Mouse (Mus musculus) hindbrain, embryonic 10.5 days (tissue): Measurements from ENCODE around the gene Camta2. TPM values are rescaled to one million over a fixed set of nuclear protein-coding genes. Genes with fewer than 3 reads are reported as not detected.

Experiments used
- DNase-seq: peaks from one replicate; pipeline ENCODE4 v3.0.0-alpha.2; 2017; ENCODE audit warnings: low spot score
- H3K27ac ChIP-seq: fragments of 300-500 bp; sonication (generic); 2 replicates; pipeline ENCODE4 v1.5.1; 2016; ENCODE audit warnings: mild to moderate bottlenecking, moderate library complexity
- H3K27me3 ChIP-seq: fragments of 300-500 bp; sonication (generic); 2 replicates; pipeline ENCODE4 v1.6.1; 2016; ENCODE audit warnings: mild to moderate bottlenecking; ENCODE audit not compliant: poor library complexity, insufficient read depth, severe bottlenecking
- H3K36me3 ChIP-seq: fragments of 300-500 bp; sonication (generic); 2 replicates; pipeline ENCODE4 v1.6.1; 2016; ENCODE audit warnings: mild to moderate bottlenecking, moderate library complexity
- H3K4me1 ChIP-seq: fragments of 300-500 bp; sonication (generic); replicated peaks from 2 replicates; pipeline ENCODE4 v1.6.1; 2016; ENCODE audit warnings: mild to moderate bottlenecking
- H3K4me3 ChIP-seq: fragments of 300-500 bp; sonication (generic); 2 replicates; pipeline ENCODE4 v1.5.1; 2016; ENCODE audit warnings: mild to moderate bottlenecking, moderate library complexity
- H3K9me3 ChIP-seq: fragments of 300-500 bp; sonication (generic); 2 replicates; pipeline ENCODE4 v1.6.1; 2016; ENCODE audit warnings: mild to moderate bottlenecking, moderate library complexity
- WGBS: fragments of 180-500 bp; shearing (Covaris S2); methylation state at CpG from one replicate; pipeline ENCODE4 v1.1.7; 2016; 5-methylcytosine and 5-hydroxymethylcytosine counted together
- polyA plus RNA-seq: library from polyadenylated mRNA; unstranded; fragments of >200 nt; fragmentation: Nextera tagmentation; extraction: Ambion mirVana; gene quantifications from 2 replicates; pipeline ENCODE4 v1.2.1, GENCODE M21; 2016

The Camta2 gene
- polyA plus RNA-seq, 1 experiment from 2014 or later: 11.8 TPM

GRCm38 (mm10) chr11:70706127-70706526 is 18.2 kb upstream of the Camta2 start:
- Histone ChIP-seq H3K4me1 (peaks cover 18% of the 10 kb centered on the region), H3K27ac (no peak overlapping the region), H3K36me3 (peaks cover 87% of the 10 kb centered on the region), H3K4me3 (no peak overlapping the region), H3K9me3 (no peaks in the 10 kb centered on the region), H3K27me3 (no peaks in the 10 kb centered on the region)
- 84% methylated on average over 3 of the region's 3 CpGs for WGBS
- no peak for DNase-seq

DNA sequence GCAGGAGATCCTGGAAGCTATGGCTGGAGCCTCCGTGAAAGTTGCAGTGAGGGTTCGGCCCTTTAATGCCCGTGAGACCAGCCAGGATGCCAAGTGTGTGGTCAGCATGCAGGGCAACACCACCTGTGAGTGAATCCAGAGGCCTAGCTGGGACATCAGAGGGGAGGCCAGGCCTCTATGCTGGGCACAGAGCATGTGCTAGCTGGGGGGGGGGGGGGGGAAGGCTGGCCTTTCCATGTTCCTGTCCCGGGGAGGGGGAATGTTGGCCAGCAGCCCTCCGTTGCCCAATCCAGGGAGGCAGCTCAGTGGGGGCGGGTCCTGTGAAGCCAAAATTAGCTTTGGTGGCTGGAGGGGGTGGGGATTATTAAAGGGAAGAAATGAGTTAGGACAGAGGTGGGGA is 14.9 kb upstream of the Camta2 start:
- peaks cover 54% of the 10 kb centered on the region for H3K36me3 ChIP-seq
- 0 out of 2 replicates have a peak overlapping the region, but pooled peaks have one; percentile 29 for H3K27ac ChIP-seq
- no peaks in the 10 kb centered on the region for H3K9me3 ChIP-seq
- DNase-seq: no peak
- 76% methylated on average over 6 of the region's 6 CpGs for WGBS
- H3K4me1 ChIP-seq: peaks cover 34% of the 10 kb centered on the region
- no peaks in the 10 kb centered on the region for H3K27me3 ChIP-seq
- peak overlapping the region; percentile 11; the same call in 1 of the 2 replicates for H3K4me3 ChIP-seq

DNA sequence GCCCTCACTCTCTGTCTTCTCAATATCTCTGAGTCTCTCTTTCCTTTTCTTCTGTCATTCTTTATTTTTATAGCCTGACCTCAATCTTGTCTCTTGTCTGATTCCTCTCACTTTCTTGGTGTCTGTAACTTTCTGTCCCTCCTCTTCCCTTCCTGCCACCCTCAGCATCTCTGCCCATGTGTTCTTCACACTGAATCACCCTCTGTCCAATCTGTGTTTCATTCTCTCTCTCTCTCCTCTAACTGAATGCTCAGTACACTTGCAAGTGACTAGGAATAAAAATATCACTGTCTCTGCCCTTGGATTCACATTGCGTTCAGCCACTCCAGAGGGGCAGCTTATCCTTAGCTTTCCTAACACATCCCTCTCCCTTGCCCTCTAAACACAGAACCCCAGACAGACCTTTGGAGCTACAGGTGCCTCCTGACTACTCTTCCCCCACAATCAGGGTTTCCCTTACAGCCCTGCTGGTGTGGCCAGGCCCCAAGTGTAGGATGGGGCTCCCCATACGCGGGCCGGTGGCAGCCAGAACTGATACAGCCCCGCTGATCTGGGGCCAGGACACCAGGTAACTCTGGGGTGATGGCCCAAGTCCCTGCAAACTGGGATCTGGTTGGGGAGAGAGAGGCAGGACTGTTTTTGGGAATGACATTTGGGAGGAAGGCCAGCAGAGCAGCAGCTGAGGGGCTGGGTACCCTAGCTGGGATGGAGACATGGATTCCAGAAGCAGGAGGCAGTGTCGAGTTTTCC is 14.3 kb upstream of the Camta2 start:
- Histone ChIP-seq H3K27me3 (no peaks in the 10 kb centered on the region), H3K36me3 (peaks cover 48% of the 10 kb centered on the region), H3K27ac (0 out of 2 replicates have a peak overlapping the region, but pooled peaks have one; percentile 29), H3K9me3 (no peaks in the 10 kb centered on the region), H3K4me3 (peak overlapping the region; percentile 82; the same call in 1 of the 2 replicates), H3K4me1 (peaks cover 34% of the 10 kb centered on the region)
- no peak for DNase-seq
- WGBS: 81% methylated on average over 6 of the region's 6 CpGs

- 13% methylated on average over 10 of the region's 10 CpGs for WGBS
- peaks cover 34% of the 10 kb centered on the region for H3K4me1 ChIP-seq
- no peaks in the 10 kb centered on the region for H3K9me3 ChIP-seq
- DNase-seq: no peak
- peak overlapping the region; percentile 82 for H3K4me3 ChIP-seq
- H3K36me3 ChIP-seq: peaks cover 40% of the 10 kb centered on the region
- H3K27me3 ChIP-seq: no peaks in the 10 kb centered on the region
- H3K27ac ChIP-seq: peak overlapping the region; percentile 94
Observed at GRCm38 (mm10) chr11:70701221-70701955, 13.5 kb upstream of the Camta2 start.

GRCm38 (mm10) chr11:70700613-70701012 is 12.7 kb upstream of the Camta2 start:
- peaks cover 32% of the 10 kb centered on the region for H3K36me3 ChIP-seq
- DNase-seq: peak; percentile 55
- no peaks in the 10 kb centered on the region for H3K27me3 ChIP-seq
- WGBS: under 1% methylated on average over 34 of the region's 34 CpGs
- H3K9me3 ChIP-seq: no peaks in the 10 kb centered on the region
- peak overlapping the region; percentile 82 for H3K4me3 ChIP-seq
- peak overlapping the region; percentile 94 for H3K27ac ChIP-seq
- peaks cover 34% of the 10 kb centered on the region for H3K4me1 ChIP-seq

DNA sequence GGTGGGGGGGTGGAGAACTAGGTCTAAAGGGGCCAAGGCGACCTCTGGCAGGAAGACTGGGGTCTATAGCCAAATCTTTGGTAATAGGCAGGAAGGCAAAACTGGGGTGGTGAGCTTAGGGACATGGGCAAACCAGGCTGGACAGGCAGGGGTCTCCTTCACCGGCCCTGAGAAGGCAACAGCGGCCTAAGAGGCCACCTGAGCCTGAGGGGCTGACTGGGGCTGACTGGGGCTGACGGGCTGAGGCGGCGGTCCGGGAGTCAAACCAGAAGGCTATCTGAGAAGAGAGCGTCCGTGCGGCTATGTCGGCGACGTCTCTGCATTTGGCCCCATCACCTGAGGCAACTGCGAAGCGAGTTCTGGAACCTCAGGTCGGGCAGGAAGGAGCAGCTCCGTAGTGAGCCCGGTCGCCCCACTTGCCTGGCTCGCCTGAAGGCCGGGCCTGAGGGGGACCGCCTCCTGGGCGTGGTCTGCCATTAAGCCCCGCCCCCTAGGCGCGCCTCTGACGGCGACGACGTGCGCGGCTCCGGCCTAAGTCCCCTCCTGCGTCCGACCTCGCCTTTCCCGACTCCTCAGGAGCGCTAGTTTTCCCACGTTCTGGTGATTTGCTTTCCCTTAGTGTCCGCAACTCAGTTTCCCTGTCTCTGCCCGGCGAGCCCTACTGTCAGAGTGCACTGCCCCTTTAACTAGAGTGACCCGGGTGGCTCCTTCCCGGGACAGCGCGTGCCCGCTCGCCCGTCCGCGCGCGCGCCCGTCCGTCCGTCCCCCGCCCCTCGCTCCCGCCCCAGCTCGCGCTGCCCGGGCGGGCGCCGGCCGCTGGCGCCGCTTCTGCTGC is 12.0 kb upstream of the Camta2 start, which contains the start of the genes Inca1 and Kif1c:
Gene Inca1, minus strand, starts transcription at position 434 of the 835 bp plus-strand sequence.
Gene Kif1c, plus strand, starts transcription at position 827 of the 835 bp plus-strand sequence.
- H3K36me3 ChIP-seq: peaks cover 26% of the 10 kb centered on the region
- WGBS: under 1% methylated on average over 69 of the region's 69 CpGs
- H3K27me3 ChIP-seq: no peaks in the 10 kb centered on the region
- peaks cover 34% of the 10 kb centered on the region for H3K4me1 ChIP-seq
- H3K9me3 ChIP-seq: no peaks in the 10 kb centered on the region
- H3K27ac ChIP-seq: peak within 1 kb of the TSS; percentile 94
- DNase-seq: peak; percentile 92
- H3K4me3 ChIP-seq: peak within 1 kb of the TSS; percentile 82

DNA sequence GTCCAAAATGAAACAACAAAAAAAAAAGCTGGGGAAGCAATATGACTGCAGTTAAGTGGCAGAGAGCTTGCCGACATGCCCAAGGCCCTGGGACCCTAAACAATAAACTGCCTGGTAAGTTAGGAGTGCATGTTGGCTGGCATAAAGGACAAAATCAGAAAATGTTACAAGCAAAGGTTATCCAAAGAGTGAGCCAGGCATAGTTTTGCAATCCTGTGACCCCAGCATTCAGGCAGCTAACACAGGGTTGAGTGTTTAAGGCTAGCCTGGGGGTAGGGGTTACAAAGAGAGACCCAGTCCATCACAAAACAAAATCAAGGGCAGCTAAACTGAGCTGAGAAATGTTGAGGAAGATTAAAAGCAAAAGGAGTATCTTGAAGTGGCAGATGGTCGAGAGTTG is 11.1 kb upstream of the Camta2 start:
- Histone ChIP-seq H3K27me3 (no peaks in the 10 kb centered on the region), H3K4me1 (peaks cover 34% of the 10 kb centered on the region), H3K4me3 (peak overlapping the region; percentile 82; the same call in 1 of the 2 replicates), H3K9me3 (no peaks in the 10 kb centered on the region), H3K36me3 (peaks cover 17% of the 10 kb centered on the region), H3K27ac (no peak overlapping the region)
- no peak for DNase-seq
- WGBS: 81% methylated on average over 2 of the region's 2 CpGs

DNA sequence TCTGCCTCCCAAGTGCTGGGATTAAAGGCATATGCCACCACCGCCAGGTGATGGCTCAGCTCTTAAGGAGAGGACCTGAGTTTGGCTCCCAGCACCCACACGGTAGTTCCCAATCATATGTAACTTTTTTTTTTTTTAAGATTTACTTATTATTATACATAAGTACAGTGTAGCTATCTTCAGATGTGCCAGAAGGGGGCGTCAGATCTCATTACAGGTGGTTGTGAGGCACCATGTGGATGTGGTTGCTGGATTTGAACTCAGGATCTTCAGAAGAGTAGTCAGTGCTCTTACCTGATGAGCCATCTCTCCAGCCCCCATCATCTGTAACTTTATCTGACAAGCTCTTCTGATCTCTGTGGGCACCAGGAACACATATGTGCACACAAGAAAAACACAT is 9.5 kb upstream of the Camta2 start:
- no peak overlapping the region for H3K4me3 ChIP-seq
- no peak overlapping the region for H3K27ac ChIP-seq
- no peaks in the 10 kb centered on the region for H3K27me3 ChIP-seq
- no peaks in the 10 kb centered on the region for H3K9me3 ChIP-seq
- H3K36me3 ChIP-seq: peaks cover 2% of the 10 kb centered on the region; the same call in 1 of the 2 replicates
- WGBS: 76% methylated on average over 3 of the region's 3 CpGs
- peaks cover 29% of the 10 kb centered on the region for H3K4me1 ChIP-seq
- no peak for DNase-seq

DNA sequence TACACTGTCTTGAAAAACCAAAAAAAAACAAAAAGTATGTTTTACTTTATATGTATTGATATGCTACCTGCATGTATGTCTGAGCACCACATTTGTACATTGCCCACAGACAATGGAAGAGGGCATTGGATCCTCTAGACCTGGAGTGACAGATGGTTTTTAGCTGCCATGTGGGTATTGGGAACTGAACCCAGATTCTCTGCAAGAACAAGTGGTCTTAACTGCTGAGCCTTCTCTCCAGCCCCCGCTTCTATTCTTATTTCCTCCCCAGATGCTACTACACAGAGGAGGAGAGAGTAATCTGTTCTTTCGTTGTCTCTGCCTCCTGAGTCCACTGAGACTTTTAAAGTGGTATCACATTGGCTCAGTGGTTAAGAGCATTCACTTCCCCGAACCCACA is 5.6 kb upstream of the Camta2 start:
- H3K4me3 ChIP-seq: no peak overlapping the region
- 79% methylated on average over 3 of the region's 3 CpGs for WGBS

GRCm38 (mm10) chr11:70689578-70689977 is 1.7 kb upstream of the Camta2 start:
- no peak overlapping the region for H3K27ac ChIP-seq
- 61% methylated on average over 4 of the region's 4 CpGs for WGBS
- H3K9me3 ChIP-seq: no peaks in the 10 kb centered on the region
- peaks cover 32% of the 10 kb centered on the region for H3K4me1 ChIP-seq
- H3K27me3 ChIP-seq: no peaks in the 10 kb centered on the region
- H3K4me3 ChIP-seq: no peak overlapping the region
- no peak for DNase-seq
- peaks cover 12% of the 10 kb centered on the region for H3K36me3 ChIP-seq

More for the DNA sequence above, 5.6 kb upstream of the Camta2 start:
- Histone ChIP-seq H3K4me1 (peaks cover 6% of the 10 kb centered on the region), H3K27me3 (no peaks in the 10 kb centered on the region), H3K9me3 (no peaks in the 10 kb centered on the region), H3K27ac (no peak overlapping the region), H3K36me3 (no peaks in the 10 kb centered on the region)
- no peak for DNase-seq

GRCm38 (mm10) chr11:70688372-70688771 is 467 bp upstream of the Camta2 start:
- Histone ChIP-seq H3K9me3 (no peaks in the 10 kb centered on the region), H3K4me1 (peaks cover 32% of the 10 kb centered on the region), H3K36me3 (peaks cover 24% of the 10 kb centered on the region), H3K4me3 (peak overlapping the region; percentile 82), H3K27me3 (no peaks in the 10 kb centered on the region), H3K27ac (peak overlapping the region; percentile 92)
- 10% methylated on average over 8 of the region's 8 CpGs for WGBS
- no peak for DNase-seq

DNA sequence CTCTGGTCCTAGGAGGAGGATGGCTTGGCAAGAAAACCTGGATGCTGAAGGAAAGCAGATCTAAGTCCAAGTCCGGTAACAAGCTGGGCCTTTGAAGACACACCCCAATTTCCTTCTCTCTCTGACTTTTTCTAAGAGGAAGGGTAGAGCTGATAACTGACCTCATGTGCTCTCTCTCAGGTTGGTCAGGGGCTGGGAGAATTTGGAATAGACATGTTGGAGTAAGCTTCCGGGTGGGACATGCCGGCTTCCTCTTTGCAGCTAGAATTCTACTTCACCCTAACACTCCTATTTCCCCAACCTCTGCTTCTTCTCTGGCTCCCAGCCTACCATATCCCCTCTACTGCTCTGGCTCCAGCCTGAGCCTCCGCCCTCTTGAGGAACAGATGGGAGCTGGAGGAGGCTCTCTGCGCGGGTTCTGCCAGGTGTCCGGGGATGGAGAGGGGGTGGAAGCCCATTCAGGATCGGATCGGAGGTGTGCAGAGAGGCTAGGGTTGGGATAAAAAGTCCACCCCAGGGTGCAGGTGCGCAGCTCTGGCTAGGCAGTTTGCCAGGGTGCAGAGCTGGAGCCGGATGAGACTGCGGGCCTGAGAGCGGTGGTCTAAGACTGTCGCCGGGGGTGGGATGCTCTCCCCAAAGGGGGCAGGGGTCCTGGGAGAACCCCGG is 871 bp downstream of the Camta2 start:
- peaks cover 36% of the 10 kb centered on the region for H3K36me3 ChIP-seq
- DNase-seq: no peak
- H3K27me3 ChIP-seq: no peaks in the 10 kb centered on the region
- no peaks in the 10 kb centered on the region for H3K9me3 ChIP-seq
- peak overlapping the region; percentile 92 for H3K27ac ChIP-seq
- peaks cover 45% of the 10 kb centered on the region for H3K4me1 ChIP-seq
- WGBS: 6% methylated on average over 16 of the region's 16 CpGs
- peak overlapping the region; percentile 82 for H3K4me3 ChIP-seq
